Mouse (Mus musculus) liver, embryonic 11.5 days (tissue): Measurements from ENCODE around the gene Plppr5. TPM values are rescaled to one million over a fixed set of nuclear protein-coding genes. Genes with fewer than 3 reads are reported as not detected.

Experiments
- ATAC-seq: fragments of 200-750 bp; cut with Nextera tagmentation; replicated peaks from 2 replicates; pipeline ENCODE4 v1.8.0; 2017; ENCODE audit warnings: moderate number of reproducible peaks, mild to moderate bottlenecking, moderate TSS enrichment, moderate library complexity; ENCODE audit not compliant: low FRiP score
- DNase-seq: peaks from one replicate; pipeline ENCODE4 v3.0.0-alpha.2; 2017; ENCODE audit warnings: low spot score
- H3K27ac ChIP-seq: fragments of 300-500 bp; sonication (generic); 2 replicates; pipeline ENCODE4 v1.5.1; 2014; ENCODE audit warnings: mild to moderate bottlenecking, low read depth, low read length, control low read depth
- H3K27me3 ChIP-seq: fragments of 300-500 bp; sonication (generic); replicated peaks from 2 replicates; pipeline ENCODE4 v1.6.1; 2014; ENCODE audit warnings: low read length, mixed read lengths; ENCODE audit not compliant: control insufficient read depth, insufficient read depth
- H3K36me3 ChIP-seq: fragments of 300-500 bp; sonication (generic); 2 replicates; pipeline ENCODE4 v1.6.1; 2014; ENCODE audit warnings: mild to moderate bottlenecking, low read length, moderate library complexity, mixed read lengths; ENCODE audit not compliant: control insufficient read depth, insufficient read depth
- H3K4me1 ChIP-seq: fragments of 300-500 bp; sonication (generic); replicated peaks from 2 replicates; pipeline ENCODE4 v1.6.1; 2014; ENCODE audit warnings: low read length, mixed read lengths; ENCODE audit not compliant: control insufficient read depth, insufficient read depth
- H3K4me2 ChIP-seq: fragments of 300-500 bp; sonication (generic); 2 replicates; pipeline ENCODE4 v1.6.1; 2014; ENCODE audit warnings: mild to moderate bottlenecking, control low read depth, moderate library complexity
- H3K4me3 ChIP-seq: fragments of 300-500 bp; sonication (generic); 2 replicates; pipeline ENCODE4 v1.5.1; 2014; ENCODE audit warnings: low read depth, low read length, control low read depth
- H3K9ac ChIP-seq: fragments of 300-500 bp; sonication (generic); 2 replicates; pipeline ENCODE4 v1.6.1; 2014; ENCODE audit warnings: low read depth, low read length, control low read depth
- H3K9me3 ChIP-seq: fragments of 300-500 bp; sonication (generic); 2 replicates; pipeline ENCODE4 v1.6.1; 2016; ENCODE audit warnings: low read length, inconsistent platforms, mixed read lengths; ENCODE audit not compliant: control insufficient read depth
- WGBS: fragments of 180-500 bp; shearing (Covaris S2); extraction: QIAGEN DNeasy Blood & Tissue Kit; methylation state at CpG from one replicate; pipeline ENCODE4 v1.1.7; 2014; 5-methylcytosine and 5-hydroxymethylcytosine counted together
- polyA plus RNA-seq: library from polyadenylated mRNA; unstranded; fragments of >200 nt; fragmentation: Nextera tagmentation; extraction: Ambion mirVana; gene quantifications from 2 replicates; pipeline ENCODE4 v1.2.1, GENCODE M21; 2014

Plppr5 gene
- polyA plus RNA-seq, 1 experiment from 2014 or later: 0.14 TPM

DNA sequence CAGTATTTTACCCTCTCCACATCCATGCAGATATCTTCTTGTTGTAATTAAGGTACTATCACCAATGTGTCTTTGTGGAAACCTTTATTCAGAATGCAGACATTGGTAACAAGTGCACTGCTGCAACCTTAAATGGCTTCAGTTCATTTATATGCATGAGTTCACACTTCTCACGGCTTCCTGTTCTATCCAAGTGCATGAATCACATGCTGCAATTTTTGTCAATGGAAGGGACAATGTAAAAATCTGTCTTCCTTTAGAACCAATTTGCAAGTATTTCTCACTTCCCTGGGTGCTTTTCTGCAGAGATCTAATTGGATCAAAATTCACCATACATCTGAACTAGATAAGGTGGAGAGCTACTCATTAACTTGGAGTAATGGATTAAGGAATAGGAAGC lies 27.8 kb downstream of the Plppr5 start:
- H3K27ac ChIP-seq: no peak overlapping the region
- H3K4me3 ChIP-seq: no peak overlapping the region

GRCm38 (mm10) chr3:117603458-117603857 lies 28.8 kb downstream of the Plppr5 start:
- no peak overlapping the region for H3K9ac ChIP-seq
- no peak for ATAC-seq
- WGBS: 56% methylated on average over 2 of the region's 2 CpGs

More for the DNA sequence above, 27.8 kb downstream of the Plppr5 start:
- H3K9me3 ChIP-seq: no peaks in the 10 kb centered on the region
- no peak overlapping the region for H3K9ac ChIP-seq
- ATAC-seq (no peak), DNase-seq (no peak)
- no peaks in the 10 kb centered on the region for H3K27me3 ChIP-seq
- H3K4me2 ChIP-seq: no peak overlapping the region
- H3K36me3 ChIP-seq: no peaks in the 10 kb centered on the region
- no peaks in the 10 kb centered on the region for H3K4me1 ChIP-seq
- WGBS: 56% methylated on average over 1 of the region's 1 CpGs

DNA sequence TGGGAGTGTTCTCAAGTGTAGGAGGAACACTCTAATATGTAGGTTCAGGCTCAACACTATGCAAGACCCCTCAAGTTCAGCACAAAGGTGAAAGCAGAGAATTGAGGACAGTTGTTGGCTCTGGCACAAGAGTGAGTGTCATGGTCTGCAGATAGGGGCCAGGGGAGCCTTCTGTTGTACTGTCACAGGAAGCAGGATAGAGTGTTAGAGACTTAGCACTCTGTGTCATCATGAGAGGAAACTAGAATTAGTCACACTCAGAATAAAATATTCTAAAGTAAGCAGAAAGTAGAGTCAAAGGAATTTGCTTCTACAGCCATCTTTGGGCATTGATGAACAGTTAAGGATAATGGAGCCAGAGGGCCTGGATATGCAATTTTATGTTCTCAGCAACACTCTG lies 31.7 kb downstream of the Plppr5 start:
- H3K27ac ChIP-seq: no peak overlapping the region
- no peaks in the 10 kb centered on the region for H3K4me1 ChIP-seq
- no peak overlapping the region for H3K4me2 ChIP-seq
- H3K36me3 ChIP-seq: no peaks in the 10 kb centered on the region
- H3K9me3 ChIP-seq: no peaks in the 10 kb centered on the region
- DNase-seq (no peak), ATAC-seq (no peak)
- H3K27me3 ChIP-seq: no peaks in the 10 kb centered on the region
- no peak overlapping the region for H3K4me3 ChIP-seq
- no peak overlapping the region for H3K9ac ChIP-seq

More at GRCm38 (mm10) chr3:117603458-117603857, 28.8 kb downstream of the Plppr5 start:
- no peak for DNase-seq
- Histone ChIP-seq H3K9me3 (no peaks in the 10 kb centered on the region), H3K36me3 (no peaks in the 10 kb centered on the region), H3K27ac (no peak overlapping the region), H3K4me1 (no peaks in the 10 kb centered on the region), H3K4me2 (no peak overlapping the region), H3K4me3 (no peak overlapping the region), H3K27me3 (no peaks in the 10 kb centered on the region)

GRCm38 (mm10) chr3:117611453-117611852 lies 36.8 kb downstream of the Plppr5 start:
- H3K9ac ChIP-seq: no peak overlapping the region
- H3K36me3 ChIP-seq: no peaks in the 10 kb centered on the region
- H3K27me3 ChIP-seq: no peaks in the 10 kb centered on the region
- no peak overlapping the region for H3K4me3 ChIP-seq
- no peak overlapping the region for H3K27ac ChIP-seq
- H3K9me3 ChIP-seq: no peaks in the 10 kb centered on the region
- no peaks in the 10 kb centered on the region for H3K4me1 ChIP-seq
- DNase-seq (no peak), ATAC-seq (no peak)
- 74% methylated on average over 5 of the region's 5 CpGs for WGBS
- H3K4me2 ChIP-seq: no peak overlapping the region

- Histone ChIP-seq H3K27me3 (no peaks in the 10 kb centered on the region), H3K4me3 (no peak overlapping the region), H3K4me2 (no peak overlapping the region), H3K9me3 (no peaks in the 10 kb centered on the region), H3K36me3 (no peaks in the 10 kb centered on the region), H3K4me1 (no peaks in the 10 kb centered on the region), H3K27ac (no peak overlapping the region), H3K9ac (no peak overlapping the region)
- ATAC-seq: no peak
- 75% methylated on average over 1 of the region's 1 CpGs for WGBS
- DNase-seq: no peak
These were observed 40.2 kb downstream of the Plppr5 start for GRCm38 (mm10) chr3:117614856-117615255.

DNA sequence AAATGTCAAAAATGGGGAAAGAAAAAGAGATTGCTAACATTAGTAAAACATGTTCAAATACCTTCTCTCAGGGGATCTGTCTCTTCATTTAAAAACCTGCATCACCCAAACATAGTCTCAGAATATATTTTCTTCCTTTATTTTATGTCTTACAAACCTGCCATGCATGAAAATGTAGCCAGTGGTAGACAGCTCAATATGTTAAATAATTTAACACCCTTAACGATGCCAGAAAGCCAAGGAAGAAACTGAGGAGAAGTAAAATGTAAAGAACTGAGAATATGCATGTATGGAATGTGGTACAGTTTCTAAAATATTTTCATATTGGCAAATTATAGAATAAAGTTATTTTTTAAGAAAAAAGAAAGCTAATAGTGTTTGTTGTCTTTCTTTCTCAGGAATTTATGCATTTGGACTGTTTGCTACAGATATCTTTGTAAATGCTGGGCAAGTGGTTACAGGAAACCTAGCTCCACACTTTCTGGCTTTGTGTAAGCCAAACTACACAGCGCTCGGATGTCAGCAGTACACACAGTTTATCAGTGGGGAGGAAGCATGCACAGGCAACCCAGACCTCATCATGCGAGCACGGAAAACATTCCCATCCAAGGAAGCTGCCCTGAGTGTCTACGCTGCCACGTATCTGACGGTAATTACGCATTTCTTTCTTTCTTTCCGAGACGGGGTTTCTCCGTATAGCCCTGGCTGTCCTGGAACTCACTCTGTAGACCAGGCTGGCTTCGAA lies 50.8 kb downstream of the Plppr5 start:
- Histone ChIP-seq H3K4me2 (no peak overlapping the region), H3K27me3 (no peaks in the 10 kb centered on the region), H3K9ac (no peak overlapping the region), H3K4me3 (no peak overlapping the region), H3K4me1 (no peaks in the 10 kb centered on the region), H3K9me3 (no peaks in the 10 kb centered on the region), H3K36me3 (no peaks in the 10 kb centered on the region), H3K27ac (no peak overlapping the region)
- ATAC-seq: no peak
- 89% methylated on average over 13 of the region's 13 CpGs for WGBS
- DNase-seq: no peak

GRCm38 (mm10) chr3:117628799-117629198 lies 54.2 kb downstream of the Plppr5 start:
- H3K27ac ChIP-seq: no peak overlapping the region
- WGBS: 70% methylated on average over 3 of the region's 3 CpGs
- H3K4me2 ChIP-seq: no peak overlapping the region
- no peaks in the 10 kb centered on the region for H3K4me1 ChIP-seq
- H3K27me3 ChIP-seq: no peaks in the 10 kb centered on the region
- DNase-seq (no peak), ATAC-seq (no peak)
- no peak overlapping the region for H3K9ac ChIP-seq
- H3K9me3 ChIP-seq: no peaks in the 10 kb centered on the region
- no peaks in the 10 kb centered on the region for H3K36me3 ChIP-seq
- no peak overlapping the region for H3K4me3 ChIP-seq

DNA sequence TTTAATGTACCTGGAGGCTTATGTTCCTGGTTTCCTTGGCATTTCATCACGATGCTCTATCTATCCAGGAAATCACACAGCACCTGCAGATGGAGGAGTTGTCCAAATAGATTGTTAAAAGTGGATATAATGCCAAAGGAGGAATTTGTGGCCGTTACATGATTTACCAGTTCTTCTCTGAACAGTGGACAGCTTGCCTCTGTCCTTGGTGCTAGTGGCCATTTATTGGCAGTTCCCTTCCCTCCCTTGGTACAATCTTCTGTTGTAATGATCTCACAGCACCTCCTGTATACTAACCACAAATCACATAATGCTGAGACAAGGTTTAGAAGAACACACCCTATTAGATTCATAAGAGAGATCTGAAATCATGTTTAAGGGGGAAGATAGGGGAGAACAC lies 55.7 kb downstream of the Plppr5 start:
- H3K36me3 ChIP-seq: no peaks in the 10 kb centered on the region
- no peaks in the 10 kb centered on the region for H3K27me3 ChIP-seq
- no peaks in the 10 kb centered on the region for H3K9me3 ChIP-seq
- H3K4me1 ChIP-seq: no peaks in the 10 kb centered on the region
- no peak for ATAC-seq
- no peak for DNase-seq
- 54% methylated on average over 2 of the region's 2 CpGs for WGBS
- H3K4me2 ChIP-seq: no peak overlapping the region
- H3K27ac ChIP-seq: no peak overlapping the region
- no peak overlapping the region for H3K9ac ChIP-seq
- no peak overlapping the region for H3K4me3 ChIP-seq

GRCm38 (mm10) chr3:117648612-117649011 lies 74.0 kb downstream of the Plppr5 start:
- 77% methylated on average over 8 of the region's 8 CpGs for WGBS
- no peak overlapping the region for H3K9ac ChIP-seq

More at GRCm38 (mm10) chr3:117648612-117649011, 74.0 kb downstream of the Plppr5 start:
- no peak for DNase-seq
- Histone ChIP-seq H3K4me1 (no peaks in the 10 kb centered on the region), H3K9me3 (no peaks in the 10 kb centered on the region), H3K36me3 (no peaks in the 10 kb centered on the region), H3K27ac (no peak overlapping the region), H3K4me3 (no peak overlapping the region), H3K4me2 (no peak overlapping the region), H3K27me3 (no peaks in the 10 kb centered on the region)
- ATAC-seq: no peak
